Mouse (Mus musculus) megakaryocyte, embryonic 14.5 days (primary cell): ENCODE measurements around the gene Dusp6. TPM values are rescaled to one million over a fixed set of nuclear protein-coding genes. Genes with fewer than 3 reads are reported as not detected.

Experiments
- H3K27me3 ChIP-seq: replicated peaks from 2 replicates; pipeline ENCODE3; 2012; ENCODE audit warnings: inconsistent platforms
- H3K36me3 ChIP-seq: replicated peaks from 2 replicates; pipeline ENCODE3; 2012; ENCODE audit warnings: low read length, inconsistent platforms, mixed read lengths
- H3K4me1 ChIP-seq: 2 replicates; pipeline ENCODE4 v1.6.1; 2012; ENCODE audit warnings: inconsistent platforms
- H3K4me3 ChIP-seq: replicated peaks from 2 replicates; pipeline ENCODE3; 2012; ENCODE audit warnings: moderate library complexity, mild to moderate bottlenecking, inconsistent platforms
- H3K9me3 ChIP-seq: 2 replicates; pipeline ENCODE4 v1.6.1; 2012; ENCODE audit warnings: inconsistent platforms
- FLI1 ChIP-seq: IDR thresholded peaks from 2 replicates; pipeline ENCODE4 v1.6.1; 2012; ENCODE audit warnings: low read length, inconsistent platforms, mixed read lengths
- GATA1 ChIP-seq: IDR thresholded peaks from 3 replicates; pipeline ENCODE4 v1.6.1; 2012; ENCODE audit warnings: mixed read lengths, low read length, inconsistent platforms, borderline replicate concordance
- polyA plus RNA-seq: library from polyadenylated mRNA; stranded (reverse); fragments of >175 nt; gene quantifications from 2 replicates; pipeline ENCODE4 v1.2.3, GENCODE M21; 2012; ENCODE audit warnings: low replicate concordance; ENCODE audit not compliant: insufficient read depth

The Dusp6 gene
- polyA plus RNA-seq, 1 experiment, result 9.2 TPM

GRCm38 (mm10) chr10:99232518-99233227 lies 30.4 kb upstream of the Dusp6 start:
- H3K9me3 ChIP-seq, result 0 out of 2 replicates have a peak, but pooled peaks cover 3% of the 10 kb centered on the region
- no peaks in the 10 kb centered on the region for H3K36me3 ChIP-seq
- no peak for TF ChIP-seq GATA1
- TF ChIP-seq FLI1, result no peak
- no peak overlapping the region for H3K4me3 ChIP-seq
- H3K27me3 ChIP-seq, result peaks cover 78% of the 10 kb centered on the region
- H3K4me1 ChIP-seq, result peaks cover 33% of the 10 kb centered on the region

GRCm38 (mm10) chr10:99234336-99234735 lies 28.7 kb upstream of the Dusp6 start:
- peaks cover 69% of the 10 kb centered on the region for H3K27me3 ChIP-seq
- no peak overlapping the region for H3K4me3 ChIP-seq
- peaks cover 17% of the 10 kb centered on the region for H3K4me1 ChIP-seq
- H3K36me3 ChIP-seq, result no peaks in the 10 kb centered on the region
- 0 out of 2 replicates have a peak, but pooled peaks cover 3% of the 10 kb centered on the region for H3K9me3 ChIP-seq
- TF ChIP-seq GATA1 (no peak), FLI1 (no peak)

- Histone ChIP-seq H3K4me3 (no peak overlapping the region), H3K36me3 (no peaks in the 10 kb centered on the region), H3K9me3 (peaks cover 10% of the 10 kb centered on the region), H3K4me1 (peaks cover 14% of the 10 kb centered on the region; the same call in 1 of the 2 replicates), H3K27me3 (peaks cover 70% of the 10 kb centered on the region)
- TF ChIP-seq FLI1 (no peak), GATA1 (no peak)
Measured at GRCm38 (mm10) chr10:99235081-99235480, 27.9 kb upstream of the Dusp6 start.

- Histone ChIP-seq H3K27me3 (peaks cover 62% of the 10 kb centered on the region), H3K36me3 (no peaks in the 10 kb centered on the region), H3K9me3 (peaks cover 16% of the 10 kb centered on the region), H3K4me1 (peaks cover 35% of the 10 kb centered on the region), H3K4me3 (no peak overlapping the region)
- TF ChIP-seq GATA1, result no peak
- TF ChIP-seq FLI1, result no peak
Measured at GRCm38 (mm10) chr10:99237205-99237832, 25.7 kb upstream of the Dusp6 start.

- no peaks in the 10 kb centered on the region for H3K36me3 ChIP-seq
- H3K4me3 ChIP-seq, result no peak overlapping the region
- TF ChIP-seq GATA1 (no peak), FLI1 (no peak)
- H3K9me3 ChIP-seq, result peaks cover 13% of the 10 kb centered on the region
- peaks cover 41% of the 10 kb centered on the region for H3K4me1 ChIP-seq
- H3K27me3 ChIP-seq, result peaks cover 55% of the 10 kb centered on the region
Measured at GRCm38 (mm10) chr10:99238537-99238936, 24.5 kb upstream of the Dusp6 start.

GRCm38 (mm10) chr10:99241284-99241828 lies 21.7 kb upstream of the Dusp6 start:
- peaks cover 13% of the 10 kb centered on the region for H3K9me3 ChIP-seq
- H3K4me3 ChIP-seq, result no peak overlapping the region
- H3K36me3 ChIP-seq, result no peaks in the 10 kb centered on the region
- TF ChIP-seq FLI1 (no peak), GATA1 (no peak)
- peaks cover 34% of the 10 kb centered on the region for H3K27me3 ChIP-seq
- H3K4me1 ChIP-seq, result peaks cover 36% of the 10 kb centered on the region

- Histone ChIP-seq H3K27me3 (peaks cover 34% of the 10 kb centered on the region), H3K9me3 (peaks cover 13% of the 10 kb centered on the region), H3K36me3 (no peaks in the 10 kb centered on the region), H3K4me3 (peak overlapping the region; percentile 59), H3K4me1 (peaks cover 40% of the 10 kb centered on the region)
- TF ChIP-seq GATA1 (no peak), FLI1 (no peak)
Measured at GRCm38 (mm10) chr10:99241829-99242711, 21.0 kb upstream of the Dusp6 start.

GRCm38 (mm10) chr10:99242721-99243120 lies 20.3 kb upstream of the Dusp6 start:
- Histone ChIP-seq H3K36me3 (no peaks in the 10 kb centered on the region), H3K4me1 (peaks cover 40% of the 10 kb centered on the region), H3K9me3 (peaks cover 13% of the 10 kb centered on the region), H3K4me3 (no peak overlapping the region), H3K27me3 (peaks cover 30% of the 10 kb centered on the region)
- no peak for TF ChIP-seq FLI1
- TF ChIP-seq GATA1, result no peak

GRCm38 (mm10) chr10:99243907-99244489 lies 19.0 kb upstream of the Dusp6 start:
- Histone ChIP-seq H3K36me3 (no peaks in the 10 kb centered on the region), H3K27me3 (peaks cover 24% of the 10 kb centered on the region), H3K4me3 (no peak overlapping the region), H3K9me3 (peaks cover 13% of the 10 kb centered on the region), H3K4me1 (peaks cover 40% of the 10 kb centered on the region)
- TF ChIP-seq FLI1 (no peak), GATA1 (no peak)
